Mouse (Mus musculus) E14TG2a.4 (cell line): ENCODE data around the gene Cd81.

Experiments used
- CTCF ChIP-seq: conservative IDR thresholded peaks from 2 replicates; pipeline ENCODE4 v1.5.1; 2014; ENCODE audit warnings: low read length
- POU5F1 ChIP-seq: IDR thresholded peaks from 2 replicates; pipeline ENCODE4 v1.6.1; 2014; ENCODE audit warnings: low read length, borderline replicate concordance

DNA sequence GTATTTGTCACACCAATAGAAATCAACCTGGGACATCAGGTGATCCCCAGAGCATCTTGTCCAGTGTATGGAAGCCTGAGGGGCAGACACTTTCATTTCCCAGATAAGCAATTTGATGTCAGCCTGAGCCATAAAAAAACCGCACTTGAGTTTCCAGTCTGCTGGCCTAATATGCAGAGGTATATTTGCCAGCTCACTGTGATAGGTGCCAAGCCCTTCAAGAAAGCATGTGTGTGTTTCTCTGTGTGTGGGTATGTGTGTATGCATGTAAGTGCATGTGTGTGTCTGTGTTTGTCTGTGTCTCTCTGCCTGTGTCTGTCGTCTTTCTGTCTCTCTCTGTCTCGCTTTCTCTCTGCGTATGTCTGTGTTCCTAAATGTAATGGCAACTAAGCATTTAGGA, 25.3 kb upstream of the Cd81 start:
- TF ChIP-seq CTCF (no peak), POU5F1 (no peak)
